Mouse (Mus musculus) effector memory CD4-positive, alpha-beta T cell, adult 7 months (primary cell): ENCODE data around the gene Shb. TPM values are rescaled to one million over a fixed set of nuclear protein-coding genes. Genes with fewer than 3 reads are reported as not detected.

Experiments used
- polyA plus RNA-seq: library from polyadenylated mRNA; unstranded; fragments of 100-300 nt; shearing (Covaris generic); gene quantifications from one replicate; pipeline ENCODE4 v1.2.1, GENCODE M21; 2017

The Shb gene
- 1.2 TPM for polyA plus RNA-seq

DNA sequence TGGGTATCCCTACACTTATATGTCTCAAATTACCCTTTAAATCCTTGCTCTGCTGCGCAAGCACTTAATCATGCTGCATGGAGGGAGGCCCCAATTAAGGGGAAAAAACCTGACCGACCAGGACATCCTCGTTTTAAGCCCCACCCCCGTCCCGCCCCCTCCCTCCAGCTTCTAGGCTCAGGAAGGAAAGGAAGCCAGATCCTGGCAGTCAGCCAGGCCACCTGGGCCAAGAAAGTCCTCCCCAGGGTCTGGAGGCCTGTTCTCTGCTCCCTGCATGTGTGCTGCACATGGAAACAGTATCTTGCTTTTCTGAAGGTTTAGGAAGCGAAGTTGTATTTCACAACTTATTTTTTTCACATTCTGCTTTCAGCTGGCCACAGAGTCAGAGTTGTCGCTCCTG is at the start of gene Shb:
TSS of gene Shb (minus strand) at position 96 of the 400 bp plus-strand sequence.

DNA sequence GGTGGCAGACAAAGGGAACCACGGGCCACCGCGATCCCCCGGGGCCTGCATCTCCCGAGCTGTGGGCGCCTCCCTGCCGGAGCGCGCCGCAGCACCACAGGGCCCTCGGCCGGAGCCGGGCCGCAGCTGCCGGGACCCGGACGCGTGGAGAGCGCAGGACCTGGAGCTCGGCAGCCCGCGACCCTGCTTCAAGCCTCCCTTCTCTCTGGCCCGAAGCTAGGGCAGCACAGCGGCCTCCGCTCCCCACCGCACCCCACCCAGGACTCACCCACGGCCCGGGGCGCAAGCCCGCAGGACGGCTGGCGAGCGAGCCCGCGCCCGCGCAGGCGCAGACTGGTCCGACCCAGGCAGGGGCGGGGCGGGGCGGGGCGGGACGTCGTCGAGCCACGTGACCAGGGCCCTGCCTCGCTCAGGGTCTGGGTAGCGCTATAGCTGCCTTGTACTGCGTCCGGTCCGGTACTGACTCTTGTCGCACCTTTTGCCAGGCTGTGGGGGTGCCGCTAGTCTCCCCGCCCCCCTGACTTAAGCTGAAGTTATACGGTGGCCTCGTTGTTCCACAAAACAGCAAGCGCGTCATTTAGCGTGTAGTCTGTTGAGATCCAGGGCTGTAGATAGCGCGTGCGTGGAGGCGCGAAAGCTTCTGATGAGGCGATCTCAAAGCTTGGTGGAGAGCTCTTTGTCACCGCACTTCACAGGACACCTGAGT is 123.7 kb downstream of the Shb start, which contains the start of gene Slc25a51:
TSS of gene Slc25a51 (minus strand) at position 340 of the 706 bp plus-strand sequence.

Other genes with a start within 250 kb of the Shb start
- 10.0 TPM for gene Trmt10b, start 235.3 kb downstream of the Shb start, polyA plus RNA-seq
- 23.7 TPM for gene Dcaf10, start 190.4 kb downstream of the Shb start, polyA plus RNA-seq
- 93.9 TPM for gene Exosc3, start 189.7 kb downstream of the Shb start, polyA plus RNA-seq
- 36.6 TPM for gene Slc25a51, start 123.7 kb downstream of the Shb start, polyA plus RNA-seq